Mouse (Mus musculus): Measurements from ENCODE around the gene Tfcp2.

GRCm38 (mm10) chr15:100494647-100495046, 57.2 kb downstream of the Tfcp2 start:
- TF ChIP-seq POLR2A (IDR thresholded peaks at IDR 0.05; ENCODE audit: low read depth, low read length): no peak
- TF ChIP-seq CTCF (IDR thresholded peaks at IDR 0.05; ENCODE audit: borderline replicate concordance, insufficient read depth, low read length): no peak
